Mouse (Mus musculus) intestine, embryonic 16.5 days (tissue): Measurements from ENCODE around the gene Enpp4. TPM values are rescaled to one million over a fixed set of nuclear protein-coding genes. Genes with fewer than 3 reads are reported as not detected.

Experiments
- ATAC-seq: fragments of 200-750 bp; cut with Nextera tagmentation; 2 replicates; pipeline ENCODE4 v1.8.0; 2017; ENCODE audit warnings: moderate TSS enrichment, moderate library complexity
- H3K27ac ChIP-seq: fragments of 300-500 bp; sonication (generic); 2 replicates; pipeline ENCODE4 v1.5.1; 2014; ENCODE audit warnings: mild to moderate bottlenecking, low read length
- H3K27me3 ChIP-seq: fragments of 300-500 bp; sonication (generic); replicated peaks from 2 replicates; pipeline ENCODE4 v1.6.1; 2014; ENCODE audit warnings: low read length, control low read depth, mixed read lengths; ENCODE audit not compliant: control insufficient read depth, insufficient read depth
- H3K36me3 ChIP-seq: fragments of 300-500 bp; sonication (generic); 2 replicates; pipeline ENCODE4 v1.6.1; 2014; ENCODE audit warnings: low read length, control low read depth; ENCODE audit not compliant: control insufficient read depth, insufficient read depth
- H3K4me1 ChIP-seq: fragments of 300-500 bp; sonication (generic); 2 replicates; pipeline ENCODE4 v1.6.1; 2014; ENCODE audit warnings: low read length, control low read depth, mixed read lengths; ENCODE audit not compliant: control insufficient read depth, insufficient read depth
- H3K4me2 ChIP-seq: fragments of 300-500 bp; sonication (generic); 2 replicates; pipeline ENCODE4 v1.6.1; 2014; ENCODE audit warnings: low read depth, low read length, control low read depth
- H3K4me3 ChIP-seq: fragments of 300-500 bp; sonication (generic); 2 replicates; pipeline ENCODE4 v1.5.1; 2014; ENCODE audit warnings: mild to moderate bottlenecking, low read length
- H3K9ac ChIP-seq: fragments of 300-500 bp; sonication (generic); 2 replicates; pipeline ENCODE4 v1.6.1; 2014; ENCODE audit warnings: low read depth, low read length
- H3K9me3 ChIP-seq: fragments of 300-500 bp; sonication (generic); 2 replicates; pipeline ENCODE4 v1.6.1; 2016; ENCODE audit warnings: low read length, control low read depth; ENCODE audit not compliant: control insufficient read depth
- WGBS: fragments of 180-500 bp; shearing (Covaris S2); extraction: QIAGEN DNeasy Blood & Tissue Kit; methylation state at CpG from one replicate; pipeline ENCODE4 v1.1.7; 2014; 5-methylcytosine and 5-hydroxymethylcytosine counted together
- polyA plus RNA-seq: library from polyadenylated mRNA; unstranded; fragments of >200 nt; fragmentation: Nextera tagmentation; extraction: Ambion mirVana; gene quantifications from 2 replicates; pipeline ENCODE4 v1.2.1, GENCODE M21; 2015

The Enpp4 gene
- polyA plus RNA-seq, 1 experiment from 2014 or later, result 4.9 TPM

- H3K27me3 ChIP-seq, result no peaks in the 10 kb centered on the region
- peak; percentile 57 for ATAC-seq
- H3K4me1 ChIP-seq, result 0 out of 2 replicates have a peak, but pooled peaks cover 3% of the 10 kb centered on the region
- peak overlapping the region; percentile 45 for H3K4me3 ChIP-seq
- H3K9ac ChIP-seq, result no peak overlapping the region
- 52% methylated on average over 8 of the region's 8 CpGs for WGBS
- H3K27ac ChIP-seq, result peak overlapping the region; percentile 73
- no peaks in the 10 kb centered on the region for H3K36me3 ChIP-seq
- no peaks in the 10 kb centered on the region for H3K9me3 ChIP-seq
- H3K4me2 ChIP-seq, result no peak overlapping the region
These were observed 30.4 kb upstream of the Enpp4 start for GRCm38 (mm10) chr17:44136018-44136417.

- Histone ChIP-seq H3K4me2 (peak overlapping the region; percentile 46), H3K36me3 (no peaks in the 10 kb centered on the region), H3K27ac (peak overlapping the region; percentile 72), H3K9ac (peak overlapping the region; percentile 66), H3K27me3 (no peaks in the 10 kb centered on the region), H3K9me3 (no peaks in the 10 kb centered on the region), H3K4me1 (0 out of 2 replicates have a peak, but pooled peaks cover 3% of the 10 kb centered on the region), H3K4me3 (peak overlapping the region; percentile 45)
- WGBS, result 59% methylated on average over 9 of the region's 9 CpGs
- peak; percentile 73 for ATAC-seq
These were observed 28.9 kb upstream of the Enpp4 start for GRCm38 (mm10) chr17:44134545-44134944.

GRCm38 (mm10) chr17:44134106-44134505 is 28.5 kb upstream of the Enpp4 start:
- H3K9ac ChIP-seq, result no peak overlapping the region
- no peaks in the 10 kb centered on the region for H3K27me3 ChIP-seq
- peak overlapping the region; percentile 46 for H3K4me2 ChIP-seq
- peak overlapping the region; percentile 45 for H3K4me3 ChIP-seq
- 46% methylated on average over 6 of the region's 6 CpGs for WGBS
- peak; percentile 22 for ATAC-seq
- no peaks in the 10 kb centered on the region for H3K36me3 ChIP-seq
- peak overlapping the region; percentile 72 for H3K27ac ChIP-seq
- no peaks in the 10 kb centered on the region for H3K9me3 ChIP-seq
- no peaks in the 10 kb centered on the region for H3K4me1 ChIP-seq

- 11% methylated on average over 7 of the region's 7 CpGs for WGBS
- no peaks in the 10 kb centered on the region for H3K4me1 ChIP-seq
- no peaks in the 10 kb centered on the region for H3K9me3 ChIP-seq
- no peak overlapping the region for H3K4me2 ChIP-seq
- no peaks in the 10 kb centered on the region for H3K27me3 ChIP-seq
- H3K4me3 ChIP-seq, result no peak overlapping the region
- H3K36me3 ChIP-seq, result no peaks in the 10 kb centered on the region
- no peak for ATAC-seq
- H3K9ac ChIP-seq, result no peak overlapping the region
- no peak overlapping the region for H3K27ac ChIP-seq
These were observed 24.8 kb upstream of the Enpp4 start for GRCm38 (mm10) chr17:44130429-44130828.

GRCm38 (mm10) chr17:44129092-44129750 is 23.6 kb upstream of the Enpp4 start:
- WGBS, result 80% methylated on average over 13 of the region's 13 CpGs
- no peak for ATAC-seq

GRCm38 (mm10) chr17:44121366-44122100 is 15.9 kb upstream of the Enpp4 start:
- Histone ChIP-seq H3K9me3 (no peaks in the 10 kb centered on the region), H3K4me3 (no peak overlapping the region), H3K4me2 (no peak overlapping the region), H3K9ac (no peak overlapping the region), H3K4me1 (peaks cover 4% of the 10 kb centered on the region; the same call in 1 of the 2 replicates), H3K36me3 (no peaks in the 10 kb centered on the region), H3K27me3 (no peaks in the 10 kb centered on the region), H3K27ac (no peak overlapping the region)
- ATAC-seq, result no peak
- 67% methylated on average over 12 of the region's 12 CpGs for WGBS

More at GRCm38 (mm10) chr17:44129092-44129750, 23.6 kb upstream of the Enpp4 start:
- Histone ChIP-seq H3K9me3 (no peaks in the 10 kb centered on the region), H3K9ac (no peak overlapping the region), H3K36me3 (no peaks in the 10 kb centered on the region), H3K4me2 (no peak overlapping the region), H3K4me3 (no peak overlapping the region), H3K27me3 (no peaks in the 10 kb centered on the region), H3K4me1 (no peaks in the 10 kb centered on the region), H3K27ac (no peak overlapping the region)

- Histone ChIP-seq H3K4me2 (no peak overlapping the region), H3K27ac (no peak overlapping the region), H3K9ac (no peak overlapping the region), H3K27me3 (no peaks in the 10 kb centered on the region), H3K9me3 (no peaks in the 10 kb centered on the region), H3K4me3 (no peak overlapping the region), H3K36me3 (no peaks in the 10 kb centered on the region), H3K4me1 (peaks cover 4% of the 10 kb centered on the region; the same call in 1 of the 2 replicates)
- WGBS, result 74% methylated on average over 4 of the region's 4 CpGs
- no peak for ATAC-seq
These were observed 12.6 kb upstream of the Enpp4 start for GRCm38 (mm10) chr17:44118231-44118630.

- Histone ChIP-seq H3K9me3 (no peaks in the 10 kb centered on the region), H3K4me3 (no peak overlapping the region), H3K27me3 (no peaks in the 10 kb centered on the region), H3K36me3 (no peaks in the 10 kb centered on the region), H3K9ac (no peak overlapping the region), H3K4me2 (no peak overlapping the region), H3K27ac (no peak overlapping the region), H3K4me1 (peaks cover 4% of the 10 kb centered on the region; the same call in 1 of the 2 replicates)
- ATAC-seq, result no peak
- 77% methylated on average over 2 of the region's 2 CpGs for WGBS
These were observed 12.1 kb upstream of the Enpp4 start for GRCm38 (mm10) chr17:44117721-44118120.

- no peak overlapping the region for H3K27ac ChIP-seq
- peaks cover 4% of the 10 kb centered on the region; the same call in 1 of the 2 replicates for H3K4me1 ChIP-seq
- no peak for ATAC-seq
- H3K9me3 ChIP-seq, result no peaks in the 10 kb centered on the region
- no peaks in the 10 kb centered on the region for H3K27me3 ChIP-seq
- H3K4me2 ChIP-seq, result no peak overlapping the region
- H3K36me3 ChIP-seq, result no peaks in the 10 kb centered on the region
- H3K9ac ChIP-seq, result no peak overlapping the region
- WGBS, result 76% methylated on average over 2 of the region's 2 CpGs
- H3K4me3 ChIP-seq, result no peak overlapping the region
These were observed 11.0 kb upstream of the Enpp4 start for GRCm38 (mm10) chr17:44116584-44116983.
